Mouse (Mus musculus): ENCODE measurements around the gene Nudt9. TPM values are rescaled to one million over a fixed set of nuclear protein-coding genes. Genes with fewer than 3 reads are reported as not detected.

Gene Nudt9
- polyA plus RNA-seq, 1 experiment, result 32.3 TPM

GRCm38 (mm10) chr5:104035066-104035465 lies 11.0 kb upstream of the Nudt9 start:
- no peak for DNase-seq (ENCODE audit: low read depth, low spot score)

DNA sequence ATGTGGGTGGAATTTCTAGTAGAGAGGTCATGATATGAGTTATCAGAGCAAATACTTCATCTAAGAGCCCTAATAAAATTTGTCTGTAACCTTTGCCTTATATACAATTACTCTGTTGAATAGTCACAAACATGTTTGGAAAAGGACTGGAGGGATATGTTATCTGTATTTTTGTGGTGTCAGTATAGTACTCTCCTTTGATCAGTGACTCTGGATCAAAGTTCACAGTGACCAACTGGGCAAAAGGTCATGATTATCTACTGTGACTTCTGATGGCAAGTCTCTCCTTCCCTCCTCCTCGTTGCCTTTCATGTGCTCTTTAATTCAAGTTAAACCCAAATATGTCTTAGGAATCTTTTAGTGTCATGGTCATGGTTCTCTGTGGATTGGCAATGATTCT lies 10.3 kb upstream of the Nudt9 start:
- WGBS, result 32% methylated on average over 1 of the region's 1 CpGs
- DNase-seq (ENCODE audit: low read depth, low spot score), result no peak

GRCm38 (mm10) chr5:104036686-104037085 lies 9.4 kb upstream of the Nudt9 start:
- DNase-seq (ENCODE audit: low read depth, low spot score), result no peak
- 97% methylated on average over 1 of the region's 1 CpGs for WGBS

GRCm38 (mm10) chr5:104039154-104039932 lies 6.8 kb upstream of the Nudt9 start:
- WGBS, result 59% methylated on average over 6 of the region's 6 CpGs
- no peak for DNase-seq (ENCODE audit: low read depth, low spot score)

DNA sequence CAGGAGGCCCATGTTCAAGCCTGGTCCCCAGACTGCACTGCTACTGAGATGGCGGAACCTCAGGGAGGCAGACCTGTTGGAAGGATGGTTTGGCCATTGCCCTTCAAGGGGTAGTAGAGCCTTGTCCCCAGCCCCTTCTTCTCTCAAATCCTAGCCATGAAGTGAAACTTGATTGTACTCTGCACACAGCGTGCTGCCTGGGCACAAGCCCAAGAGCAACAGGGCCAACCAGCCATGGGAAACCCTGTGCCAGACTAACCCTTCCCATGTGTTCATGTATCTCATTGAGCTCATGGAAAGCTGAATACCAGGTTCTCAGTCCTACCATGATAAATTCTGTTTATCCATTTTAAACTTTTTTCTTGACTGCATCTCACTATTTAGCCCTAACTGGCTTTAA lies 3.2 kb upstream of the Nudt9 start:
- 83% methylated on average over 2 of the region's 2 CpGs for WGBS
- DNase-seq (ENCODE audit: low read depth, low spot score), result no peak

DNA sequence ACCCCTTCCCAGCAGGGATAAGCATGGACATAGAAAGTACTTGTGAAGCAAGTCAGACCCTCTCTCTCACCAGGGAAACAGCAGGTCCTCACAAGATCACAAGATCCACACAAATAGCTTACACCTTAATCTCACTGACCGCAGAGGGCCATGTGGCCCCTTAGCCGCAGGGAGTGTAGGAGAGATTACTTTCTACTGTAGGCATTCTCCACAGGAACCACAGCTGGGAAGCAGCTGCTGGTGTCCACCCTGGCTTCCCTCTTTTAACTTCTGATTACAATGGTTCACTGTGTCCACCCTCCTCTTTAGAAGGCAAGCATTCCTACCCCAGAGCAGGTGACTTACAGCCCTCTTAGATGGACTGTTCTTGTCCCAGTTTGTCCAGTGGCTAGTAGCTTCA lies 2.4 kb upstream of the Nudt9 start:
- WGBS, result 61% methylated on average over 2 of the region's 2 CpGs
- no peak for DNase-seq (ENCODE audit: low read depth, low spot score)

GRCm38 (mm10) chr5:104047200-104048105 lies 1.3 kb downstream of the Nudt9 start:
- WGBS, result under 1% methylated on average over 19 of the region's 19 CpGs
- peak; percentile 16 for DNase-seq (ENCODE audit: low read depth, low spot score)

DNA sequence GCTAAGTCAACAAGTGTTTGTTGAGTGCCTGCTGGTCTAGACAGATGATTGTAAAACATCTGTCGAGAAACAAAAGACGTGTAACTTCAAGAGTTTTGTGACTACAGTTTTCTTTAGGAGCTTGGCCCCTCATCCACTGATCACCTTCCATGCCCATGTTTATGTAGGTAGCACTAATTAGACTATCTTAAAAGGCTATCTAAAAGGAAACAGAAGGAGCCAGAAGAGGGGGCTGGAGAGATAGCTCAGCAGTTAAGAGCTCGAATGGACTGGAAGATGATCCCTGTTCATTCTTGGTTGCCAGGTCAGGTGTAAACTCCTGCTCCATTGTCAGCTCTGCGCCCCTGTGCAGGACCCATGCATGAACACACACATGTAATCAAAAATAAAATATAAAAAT lies 2.0 kb downstream of the Nudt9 start:
- 11% methylated on average over 4 of the region's 4 CpGs for WGBS
- no peak for DNase-seq (ENCODE audit: low read depth, low spot score)

GRCm38 (mm10) chr5:104052956-104053355 lies 6.8 kb downstream of the Nudt9 start:
- DNase-seq (ENCODE audit: low read depth, low spot score), result no peak
- 54% methylated on average over 8 of the region's 8 CpGs for WGBS

- no peak for DNase-seq (ENCODE audit: low read depth, low spot score)
- WGBS, result 96% methylated on average over 4 of the region's 4 CpGs
These were observed 8.8 kb downstream of the Nudt9 start for GRCm38 (mm10) chr5:104054938-104055337.

DNA sequence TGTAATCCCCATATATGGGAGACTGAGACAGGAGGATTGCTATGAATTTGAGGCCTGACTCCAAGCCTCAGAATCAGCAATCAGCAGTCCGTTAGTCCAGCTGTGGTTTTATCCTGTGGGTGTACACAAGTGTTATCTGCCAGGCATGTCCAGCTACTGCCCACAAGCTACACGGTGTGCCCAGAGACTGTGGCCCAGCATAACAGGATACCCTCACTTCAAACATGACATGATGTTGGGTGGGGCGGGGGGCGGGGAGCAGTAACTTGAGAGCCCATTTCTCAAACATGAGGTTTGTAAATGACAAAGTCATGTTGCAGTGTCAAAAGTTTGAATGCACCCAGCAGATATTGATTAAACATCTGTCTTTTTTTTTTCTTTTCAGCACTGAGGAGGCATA lies 9.7 kb downstream of the Nudt9 start:
- WGBS, result 79% methylated on average over 4 of the region's 4 CpGs
- DNase-seq (ENCODE audit: low read depth, low spot score), result no peak

DNA sequence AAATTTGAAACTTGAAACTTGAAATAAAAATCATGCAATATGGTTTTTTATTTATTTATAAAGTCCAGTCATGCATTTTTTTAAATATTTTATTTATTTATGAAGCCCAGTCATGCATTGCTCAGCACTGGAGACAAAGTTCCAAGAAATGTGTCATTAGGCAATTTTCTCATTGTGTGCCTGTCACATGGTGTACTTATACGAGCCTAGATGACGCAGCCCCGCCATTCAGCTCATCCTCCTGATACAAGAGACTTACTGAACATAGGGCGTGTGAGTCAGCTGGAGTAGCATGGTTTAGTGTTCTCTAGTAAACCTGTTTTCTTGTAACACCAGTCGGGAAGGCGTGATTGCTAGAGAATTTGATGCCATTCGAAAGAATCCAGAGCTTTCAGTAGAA lies 10.2 kb downstream of the Nudt9 start:
- WGBS, result 77% methylated on average over 7 of the region's 7 CpGs
- no peak for DNase-seq (ENCODE audit: low read depth, low spot score)

DNA sequence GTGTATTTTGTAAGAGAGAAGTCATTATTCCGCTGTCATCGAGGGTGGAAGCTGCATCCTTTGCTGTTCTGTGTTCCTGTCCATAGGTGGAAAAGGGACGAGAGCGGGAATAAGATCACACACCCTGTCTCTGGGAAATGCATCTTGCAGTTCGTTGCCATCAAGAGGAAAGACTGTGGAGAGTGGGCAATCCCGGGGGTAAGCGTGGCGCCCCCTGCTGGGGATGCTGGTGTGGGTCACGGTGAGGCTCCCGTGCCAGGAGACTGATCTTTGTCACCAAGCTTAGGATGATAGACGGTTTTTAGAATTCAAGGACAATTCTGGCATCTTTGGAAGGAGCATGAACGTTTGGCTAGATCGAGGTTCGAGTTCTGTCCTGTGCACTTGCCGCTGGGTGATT lies 11.9 kb downstream of the Nudt9 start:
- WGBS, result 63% methylated on average over 15 of the region's 15 CpGs
- DNase-seq (ENCODE audit: low read depth, low spot score), result no peak

DNA sequence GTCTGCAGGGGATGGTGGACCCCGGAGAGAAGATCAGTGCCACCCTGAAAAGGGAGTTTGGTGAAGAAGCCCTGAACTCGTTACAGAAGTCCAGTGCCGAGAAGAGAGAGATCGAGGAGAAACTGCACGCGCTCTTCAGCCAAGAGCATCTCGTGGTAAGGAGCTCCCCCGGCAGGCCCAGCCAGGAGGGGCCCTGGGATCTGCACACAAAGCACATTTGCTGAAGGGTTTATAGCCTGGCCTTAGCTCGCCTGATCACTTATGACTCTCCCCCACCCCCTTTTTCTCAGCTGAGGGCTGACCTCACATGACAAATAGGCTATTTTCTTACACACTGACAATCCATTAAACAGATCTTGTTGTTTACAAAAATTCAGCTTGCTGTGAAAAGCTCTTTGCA lies 13.5 kb downstream of the Nudt9 start:
- 69% methylated on average over 9 of the region's 9 CpGs for WGBS
- DNase-seq (ENCODE audit: low read depth, low spot score), result no peak

- DNase-seq (ENCODE audit: low read depth, low spot score), result no peak
- 80% methylated on average over 5 of the region's 5 CpGs for WGBS
These were observed 14.3 kb downstream of the Nudt9 start for GRCm38 (mm10) chr5:104060429-104060828.

DNA sequence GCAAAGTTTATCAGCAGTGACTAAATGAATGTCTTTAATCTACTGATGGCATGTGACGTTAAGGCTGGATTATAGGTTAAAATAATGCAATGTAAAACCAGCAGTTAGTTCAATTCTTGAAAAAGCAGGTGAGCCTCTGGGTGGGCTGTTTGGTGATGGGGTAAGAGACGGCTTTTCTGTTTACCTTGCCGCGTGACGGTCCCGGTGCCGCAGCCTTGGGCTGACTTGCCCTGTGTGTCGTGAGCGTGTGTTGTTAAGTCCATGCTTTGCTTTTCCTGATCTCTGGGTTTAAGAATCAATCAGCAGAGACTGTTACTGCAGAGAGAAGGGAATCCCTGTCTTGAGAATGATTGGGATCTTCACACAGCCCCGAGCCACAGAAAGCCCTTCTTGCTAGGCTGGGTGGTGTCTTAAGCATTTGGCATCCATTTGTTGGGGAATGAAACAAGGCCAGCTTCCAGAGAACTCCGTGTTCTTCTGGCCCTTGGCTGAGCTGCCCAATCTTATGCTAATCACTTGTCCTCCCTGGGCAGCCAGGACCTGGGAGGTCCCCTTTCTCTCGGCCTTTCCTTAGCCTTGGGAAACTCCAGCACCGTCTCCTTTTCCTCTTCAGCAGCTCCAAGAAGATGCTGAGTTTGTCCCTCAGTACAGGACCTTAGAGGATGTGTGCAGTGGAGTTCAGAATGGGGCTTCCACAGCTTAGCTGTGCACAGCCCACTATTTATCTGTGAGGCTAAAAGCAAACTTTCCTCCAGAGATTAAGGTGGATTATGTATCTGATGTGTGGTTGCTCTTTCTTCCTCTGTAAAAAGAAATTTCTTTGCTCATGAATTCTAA lies 16.0 kb downstream of the Nudt9 start:
- whole genome bisulfite sequencing, result 84% methylated on average over 13 of the region's 13 CpGs
- no peak for DNase-seq (ENCODE audit: low read depth, low spot score)

GRCm38 (mm10) chr5:104062773-104063551 lies 16.9 kb downstream of the Nudt9 start:
- WGBS, result 96% methylated on average over 11 of the region's 11 CpGs
- no peak for DNase-seq (ENCODE audit: low read depth, low spot score)

DNA sequence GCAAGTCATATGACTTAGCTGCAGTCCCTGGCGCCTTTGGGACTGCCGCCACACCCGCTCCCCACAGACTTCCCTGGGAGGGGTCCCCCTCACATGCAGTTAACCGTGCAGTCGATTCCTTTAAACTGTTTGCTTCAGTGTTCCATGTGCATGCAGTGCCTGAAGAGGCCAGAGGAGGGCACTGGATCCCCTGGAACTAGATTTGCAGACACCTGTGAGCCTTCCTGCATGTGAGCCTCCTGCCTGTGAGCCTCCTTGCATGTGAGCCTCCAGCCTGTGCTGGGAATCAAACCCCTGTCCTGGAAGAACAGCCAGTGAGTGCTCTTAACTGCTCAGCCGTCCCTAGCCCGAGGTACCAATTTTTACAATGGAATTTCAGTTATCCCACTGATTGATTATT lies 22.6 kb downstream of the Nudt9 start:
- 85% methylated on average over 7 of the region's 7 CpGs for WGBS
- no peak for DNase-seq (ENCODE audit: low read depth, low spot score)

- no peak for DNase-seq (ENCODE audit: low read depth, low spot score)
- WGBS, result 78% methylated on average over 4 of the region's 4 CpGs
These were observed 24.9 kb downstream of the Nudt9 start for GRCm38 (mm10) chr5:104071048-104071447.
